Mouse (Mus musculus): Measurements from ENCODE around the gene Tnr.

DNA sequence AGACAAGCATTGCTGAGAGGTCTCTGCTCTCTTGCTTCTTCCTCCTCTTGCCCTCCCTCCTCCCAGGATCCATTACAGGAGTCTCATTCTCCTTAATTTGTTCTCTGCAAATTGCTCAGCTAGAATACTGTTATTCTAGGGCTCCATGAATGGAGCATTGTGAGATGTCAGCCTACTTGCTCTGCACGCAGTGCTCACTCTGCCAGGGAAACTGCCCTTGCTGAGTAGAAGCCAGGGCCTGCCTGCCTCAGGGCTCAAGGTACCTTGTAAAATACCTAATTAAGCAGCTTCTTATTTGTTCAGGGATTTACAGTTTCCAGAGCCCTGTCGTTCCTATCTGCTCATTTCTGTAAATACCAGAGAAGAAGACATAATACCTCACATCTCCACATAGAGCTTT, 240.3 kb downstream of the Tnr start:
- TF ChIP-seq POLR2A (IDR thresholded peaks at IDR 0.05; ENCODE audit: low read depth, low read length) (no peak), CTCF (IDR thresholded peaks at IDR 0.05; ENCODE audit: extremely low read depth, insufficient read depth, insufficient read length, insufficient replicate concordance) (no peak)
